Mouse (Mus musculus) E14TG2a.4 (cell line): ENCODE measurements at regions not wholly inside any gene's neighbourhood (a gene's known extent, or its start where the extent isn't known, plus 50 kb on each side); places are given as distances from the start of the nearest gene placed in this dataset.

ENCODE experiments used
- CTCF ChIP-seq: conservative IDR thresholded peaks from 2 replicates; pipeline ENCODE4 v1.5.1; 2014; ENCODE audit warnings: low read length
- NANOG ChIP-seq: IDR thresholded peaks from 2 replicates; pipeline ENCODE4 v1.6.1; 2014; ENCODE audit warnings: borderline replicate concordance, low read length, mixed read lengths

DNA sequence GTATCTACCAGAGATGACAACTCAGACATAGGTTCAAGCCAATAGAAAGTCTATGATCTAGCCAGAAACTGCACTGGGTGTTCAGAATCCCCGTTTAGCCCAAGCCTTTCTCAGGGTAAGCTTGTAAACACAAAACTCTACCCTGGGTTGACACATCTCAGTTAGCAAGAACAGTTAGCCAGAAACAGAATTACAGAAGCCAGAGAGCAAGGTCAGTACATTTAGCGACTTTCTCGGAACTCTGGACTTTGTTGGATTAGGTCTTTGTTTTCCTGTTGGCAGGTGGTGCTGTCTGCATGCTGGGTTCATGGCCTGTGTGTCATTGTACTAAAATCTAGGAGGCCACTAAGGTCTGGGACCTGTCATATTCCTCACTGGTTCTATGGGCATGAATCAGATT lies 137.4 kb upstream of the Nampt start:
- TF ChIP-seq CTCF: no peak
- no peak for TF ChIP-seq NANOG
